Mouse (Mus musculus) megakaryocyte, embryonic 14.5 days (primary cell): Measurements from ENCODE around the gene Cd63. TPM values are rescaled to one million over a fixed set of nuclear protein-coding genes. Genes with fewer than 3 reads are reported as not detected.

Experiments used
- H3K27me3 ChIP-seq: replicated peaks from 2 replicates; pipeline ENCODE3; 2012; ENCODE audit warnings: inconsistent platforms
- H3K36me3 ChIP-seq: replicated peaks from 2 replicates; pipeline ENCODE3; 2012; ENCODE audit warnings: low read length, inconsistent platforms, mixed read lengths
- H3K4me1 ChIP-seq: 2 replicates; pipeline ENCODE4 v1.6.1; 2012; ENCODE audit warnings: inconsistent platforms
- H3K4me3 ChIP-seq: replicated peaks from 2 replicates; pipeline ENCODE3; 2012; ENCODE audit warnings: moderate library complexity, mild to moderate bottlenecking, inconsistent platforms
- H3K9me3 ChIP-seq: 2 replicates; pipeline ENCODE4 v1.6.1; 2012; ENCODE audit warnings: inconsistent platforms
- FLI1 ChIP-seq: IDR thresholded peaks from 2 replicates; pipeline ENCODE4 v1.6.1; 2012; ENCODE audit warnings: low read length, inconsistent platforms, mixed read lengths
- GATA1 ChIP-seq: IDR thresholded peaks from 3 replicates; pipeline ENCODE4 v1.6.1; 2012; ENCODE audit warnings: mixed read lengths, low read length, inconsistent platforms, borderline replicate concordance
- polyA plus RNA-seq: library from polyadenylated mRNA; stranded (reverse); fragments of >175 nt; gene quantifications from 2 replicates; pipeline ENCODE4 v1.2.3, GENCODE M21; 2012; ENCODE audit warnings: low replicate concordance; ENCODE audit not compliant: insufficient read depth

The Cd63 gene
- polyA plus RNA-seq, 1 experiment = 57.2 TPM

GRCm38 (mm10) chr10:128923013-128923691 is 22.4 kb downstream of the Cd63 start:
- peaks cover 65% of the 10 kb centered on the region for H3K4me1 ChIP-seq
- H3K9me3 ChIP-seq = no peaks in the 10 kb centered on the region
- peaks cover 7% of the 10 kb centered on the region for H3K27me3 ChIP-seq
- peaks cover 37% of the 10 kb centered on the region for H3K36me3 ChIP-seq
- TF ChIP-seq FLI1 = no peak
- TF ChIP-seq GATA1 = no peak
- H3K4me3 ChIP-seq = peak overlapping the region; percentile 93

- Histone ChIP-seq H3K4me1 (peaks cover 64% of the 10 kb centered on the region), H3K27me3 (peaks cover 13% of the 10 kb centered on the region), H3K9me3 (no peaks in the 10 kb centered on the region), H3K4me3 (peak within 1 kb of the TSS; percentile 93), H3K36me3 (peaks cover 30% of the 10 kb centered on the region)
- TF ChIP-seq FLI1 (no peak), GATA1 (no peak)
Observed at GRCm38 (mm10) chr10:128923935-128924334, 23.1 kb downstream of the Cd63 start, which contains the start of gene Bloc1s1. Gene Bloc1s1, minus strand, starts transcription at chr10:128924035.

- Histone ChIP-seq H3K4me1 (peaks cover 48% of the 10 kb centered on the region), H3K36me3 (no peaks in the 10 kb centered on the region), H3K4me3 (no peak overlapping the region), H3K9me3 (no peaks in the 10 kb centered on the region), H3K27me3 (peaks cover 43% of the 10 kb centered on the region)
- no peak for TF ChIP-seq FLI1
Observed at GRCm38 (mm10) chr10:128928356-128928755, 27.6 kb downstream of the Cd63 start.

GRCm38 (mm10) chr10:128929638-128930378 is 29.0 kb downstream of the Cd63 start:
- TF ChIP-seq GATA1 = no peak
- TF ChIP-seq FLI1 = no peak
- peaks cover 49% of the 10 kb centered on the region for H3K4me1 ChIP-seq
- no peaks in the 10 kb centered on the region for H3K36me3 ChIP-seq
- H3K9me3 ChIP-seq = no peaks in the 10 kb centered on the region
- H3K4me3 ChIP-seq = no peak overlapping the region
- peaks cover 58% of the 10 kb centered on the region for H3K27me3 ChIP-seq

- Histone ChIP-seq H3K9me3 (no peaks in the 10 kb centered on the region), H3K4me1 (peaks cover 64% of the 10 kb centered on the region), H3K36me3 (no peaks in the 10 kb centered on the region), H3K4me3 (no peak overlapping the region), H3K27me3 (peaks cover 73% of the 10 kb centered on the region)
- TF ChIP-seq FLI1 (no peak), GATA1 (no peak)
Observed at GRCm38 (mm10) chr10:128931441-128931840, 30.7 kb downstream of the Cd63 start.

GRCm38 (mm10) chr10:128933574-128933973 is 32.8 kb downstream of the Cd63 start, which contains the start of gene Itga7:
Gene Itga7, plus strand, starts transcription at chr10:128933818.
- TF ChIP-seq GATA1 (no peak), FLI1 (no peak)
- H3K9me3 ChIP-seq = no peaks in the 10 kb centered on the region
- H3K4me1 ChIP-seq = peaks cover 67% of the 10 kb centered on the region
- peak within 1 kb of the TSS; percentile 80 for H3K4me3 ChIP-seq
- H3K36me3 ChIP-seq = no peaks in the 10 kb centered on the region
- peaks cover 72% of the 10 kb centered on the region for H3K27me3 ChIP-seq

- Histone ChIP-seq H3K9me3 (no peaks in the 10 kb centered on the region), H3K27me3 (peaks cover 73% of the 10 kb centered on the region), H3K36me3 (no peaks in the 10 kb centered on the region), H3K4me3 (peak overlapping the region; percentile 80), H3K4me1 (peaks cover 68% of the 10 kb centered on the region)
- TF ChIP-seq GATA1 (no peak), FLI1 (no peak)
Observed at GRCm38 (mm10) chr10:128933976-128934721, 33.4 kb downstream of the Cd63 start.

GRCm38 (mm10) chr10:128934997-128935787 is 34.4 kb downstream of the Cd63 start:
- H3K27me3 ChIP-seq = peaks cover 68% of the 10 kb centered on the region

GRCm38 (mm10) chr10:128935826-128936440 is 35.1 kb downstream of the Cd63 start:
- Histone ChIP-seq H3K27me3 (peaks cover 75% of the 10 kb centered on the region), H3K36me3 (no peaks in the 10 kb centered on the region), H3K4me3 (no peak overlapping the region), H3K4me1 (peaks cover 69% of the 10 kb centered on the region), H3K9me3 (no peaks in the 10 kb centered on the region)
- TF ChIP-seq FLI1 (no peak), GATA1 (no peak)

More at GRCm38 (mm10) chr10:128934997-128935787, 34.4 kb downstream of the Cd63 start:
- no peaks in the 10 kb centered on the region for H3K9me3 ChIP-seq
- peaks cover 66% of the 10 kb centered on the region for H3K4me1 ChIP-seq
- H3K4me3 ChIP-seq = no peak overlapping the region
- TF ChIP-seq GATA1 = no peak
- no peak for TF ChIP-seq FLI1
- no peaks in the 10 kb centered on the region for H3K36me3 ChIP-seq
